Mouse (Mus musculus) midbrain, embryonic 10.5 days (tissue): ENCODE data around the gene Ifi35. TPM values are rescaled to one million over a fixed set of nuclear protein-coding genes. Genes with fewer than 3 reads are reported as not detected.
"Not testable (repeated sequence)": the region's sequence is repeated elsewhere in the genome, so short reads cannot be mapped to it uniquely, and the experiment has no call there.

Experiments
- DNase-seq: peaks from one replicate; pipeline ENCODE4 v3.0.0-alpha.2; 2017; ENCODE audit warnings: low spot score
- H3K27ac ChIP-seq: fragments of 300-500 bp; sonication (generic); replicated peaks from 2 replicates; pipeline ENCODE4 v1.5.1; 2016; ENCODE audit warnings: mild to moderate bottlenecking
- H3K27me3 ChIP-seq: fragments of 300-500 bp; sonication (generic); 2 replicates; pipeline ENCODE4 v1.6.1; 2016; ENCODE audit warnings: low read depth, mild to moderate bottlenecking; ENCODE audit not compliant: poor library complexity, severe bottlenecking
- H3K36me3 ChIP-seq: fragments of 300-500 bp; sonication (generic); 2 replicates; pipeline ENCODE4 v1.6.1; 2016; ENCODE audit warnings: mild to moderate bottlenecking, moderate library complexity
- H3K4me1 ChIP-seq: fragments of 300-500 bp; sonication (generic); 2 replicates; pipeline ENCODE4 v1.6.1; 2016
- H3K4me3 ChIP-seq: fragments of 300-500 bp; sonication (generic); 2 replicates; pipeline ENCODE4 v1.5.1; 2016; ENCODE audit warnings: mild to moderate bottlenecking, moderate library complexity
- H3K9me3 ChIP-seq: fragments of 300-500 bp; sonication (generic); replicated peaks from 2 replicates; pipeline ENCODE4 v1.6.1; 2016; ENCODE audit warnings: mild to moderate bottlenecking
- WGBS: fragments of 180-500 bp; shearing (Covaris S2); methylation state at CpG from one replicate; pipeline ENCODE4 v1.1.7; 2016; 5-methylcytosine and 5-hydroxymethylcytosine counted together
- polyA plus RNA-seq: library from polyadenylated mRNA; unstranded; fragments of >200 nt; fragmentation: Nextera tagmentation; extraction: Ambion mirVana; gene quantifications from 2 replicates; pipeline ENCODE4 v1.2.1, GENCODE M21; 2016

Gene Ifi35
- polyA plus RNA-seq, 1 experiment from 2014 or later = 4.0 TPM

GRCm38 (mm10) chr11:101476361-101476760 is 28.2 kb downstream of the Ifi35 start:
- peaks cover 56% of the 10 kb centered on the region for H3K4me1 ChIP-seq
- not testable (repeated sequence) for DNase-seq

GRCm38 (mm10) chr11:101477194-101477551 is 29.0 kb downstream of the Ifi35 start:
- Histone ChIP-seq H3K27me3 (no peaks in the 10 kb centered on the region), H3K4me1 (peaks cover 50% of the 10 kb centered on the region), H3K36me3 (0 out of 2 replicates have a peak, but pooled peaks cover 4% of the 10 kb centered on the region), H3K27ac (peak overlapping the region; percentile 89), H3K4me3 (peak overlapping the region; percentile 16; the same call in 1 of the 2 replicates), H3K9me3 (no peaks in the 10 kb centered on the region)
- 34% methylated on average over 4 of the region's 4 CpGs for WGBS
- DNase-seq = peak; percentile 42

More at GRCm38 (mm10) chr11:101476361-101476760, 28.2 kb downstream of the Ifi35 start:
- Histone ChIP-seq H3K36me3 (peaks cover 12% of the 10 kb centered on the region), H3K27ac (0 out of 2 replicates have a peak overlapping the region, but pooled peaks have one; percentile 89)
- not testable (repeated sequence) for H3K4me3 ChIP-seq, H3K27me3 ChIP-seq, H3K9me3 ChIP-seq
- WGBS = 88% methylated on average over 4 of the region's 4 CpGs

- Histone ChIP-seq H3K9me3 (no peaks in the 10 kb centered on the region), H3K4me3 (peak overlapping the region; percentile 16; the same call in 1 of the 2 replicates), H3K36me3 (no peaks in the 10 kb centered on the region), H3K27me3 (no peaks in the 10 kb centered on the region), H3K4me1 (peaks cover 46% of the 10 kb centered on the region), H3K27ac (peak overlapping the region; percentile 89)
- DNase-seq = peak; percentile 31
- 54% methylated on average over 10 of the region's 10 CpGs for WGBS
These were observed 29.5 kb downstream of the Ifi35 start for GRCm38 (mm10) chr11:101477552-101478211.

- WGBS = 5% methylated on average over 18 of the region's 18 CpGs
- H3K27me3 ChIP-seq = no peaks in the 10 kb centered on the region
- H3K36me3 ChIP-seq = no peaks in the 10 kb centered on the region
- H3K4me3 ChIP-seq = peak overlapping the region; percentile 46
- peak overlapping the region; percentile 89 for H3K27ac ChIP-seq
- peak; percentile 75 for DNase-seq
- no peaks in the 10 kb centered on the region for H3K9me3 ChIP-seq
- H3K4me1 ChIP-seq = peaks cover 57% of the 10 kb centered on the region
These were observed 31.0 kb downstream of the Ifi35 start for GRCm38 (mm10) chr11:101479171-101479635.

GRCm38 (mm10) chr11:101480912-101481311 is 32.7 kb downstream of the Ifi35 start:
- Histone ChIP-seq H3K27ac (peak overlapping the region; percentile 89), H3K27me3 (no peaks in the 10 kb centered on the region), H3K9me3 (no peaks in the 10 kb centered on the region), H3K4me3 (no peak overlapping the region), H3K36me3 (no peaks in the 10 kb centered on the region), H3K4me1 (peaks cover 61% of the 10 kb centered on the region)
- WGBS = 74% methylated on average over 6 of the region's 6 CpGs
- no peak for DNase-seq

GRCm38 (mm10) chr11:101483804-101484203 is 35.6 kb downstream of the Ifi35 start:
- peak overlapping the region; percentile 69 for H3K27ac ChIP-seq
- H3K36me3 ChIP-seq = peaks cover 26% of the 10 kb centered on the region
- no peaks in the 10 kb centered on the region for H3K9me3 ChIP-seq
- 57% methylated on average over 3 of the region's 3 CpGs for WGBS
- DNase-seq = no peak
- no peaks in the 10 kb centered on the region for H3K27me3 ChIP-seq
- H3K4me1 ChIP-seq = peaks cover 48% of the 10 kb centered on the region
- no peak overlapping the region for H3K4me3 ChIP-seq

GRCm38 (mm10) chr11:101484245-101484644 is 36.0 kb downstream of the Ifi35 start:
- Histone ChIP-seq H3K27ac (peak overlapping the region; percentile 69), H3K36me3 (peaks cover 30% of the 10 kb centered on the region), H3K9me3 (no peaks in the 10 kb centered on the region), H3K4me1 (peaks cover 44% of the 10 kb centered on the region), H3K27me3 (no peaks in the 10 kb centered on the region), H3K4me3 (no peak overlapping the region)
- DNase-seq = no peak
- WGBS = 77% methylated on average over 6 of the region's 6 CpGs

- peaks cover 38% of the 10 kb centered on the region for H3K4me1 ChIP-seq
These were observed 36.6 kb downstream of the Ifi35 start for GRCm38 (mm10) chr11:101484814-101485213.

GRCm38 (mm10) chr11:101485509-101486028 is 37.4 kb downstream of the Ifi35 start:
- WGBS = 48% methylated on average over 6 of the region's 6 CpGs
- no peak for DNase-seq
- peaks cover 44% of the 10 kb centered on the region for H3K36me3 ChIP-seq
- peaks cover 31% of the 10 kb centered on the region for H3K4me1 ChIP-seq
- no peaks in the 10 kb centered on the region for H3K27me3 ChIP-seq
- no peak overlapping the region for H3K4me3 ChIP-seq
- H3K27ac ChIP-seq = peak overlapping the region; percentile 79
- no peaks in the 10 kb centered on the region for H3K9me3 ChIP-seq

More at GRCm38 (mm10) chr11:101484814-101485213, 36.6 kb downstream of the Ifi35 start:
- no peaks in the 10 kb centered on the region for H3K9me3 ChIP-seq
- H3K27me3 ChIP-seq = no peaks in the 10 kb centered on the region
- DNase-seq = no peak
- H3K36me3 ChIP-seq = peaks cover 36% of the 10 kb centered on the region
- WGBS = 83% methylated on average over 7 of the region's 7 CpGs
- no peak overlapping the region for H3K4me3 ChIP-seq
- H3K27ac ChIP-seq = peak overlapping the region; percentile 79; the same call in 1 of the 2 replicates

GRCm38 (mm10) chr11:101486126-101486525 is 37.9 kb downstream of the Ifi35 start:
- Histone ChIP-seq H3K27ac (peak overlapping the region; percentile 79; the same call in 1 of the 2 replicates), H3K36me3 (peaks cover 48% of the 10 kb centered on the region), H3K4me1 (peaks cover 25% of the 10 kb centered on the region), H3K27me3 (no peaks in the 10 kb centered on the region), H3K9me3 (no peaks in the 10 kb centered on the region), H3K4me3 (no peak overlapping the region)
- DNase-seq = no peak
- 87% methylated on average over 6 of the region's 6 CpGs for WGBS

GRCm38 (mm10) chr11:101506269-101506780 is 58.1 kb downstream of the Ifi35 start:
- WGBS = 89% methylated on average over 5 of the region's 5 CpGs
- Histone ChIP-seq H3K27me3 (no peaks in the 10 kb centered on the region), H3K4me1 (no peaks in the 10 kb centered on the region), H3K9me3 (no peaks in the 10 kb centered on the region), H3K4me3 (no peak overlapping the region), H3K36me3 (peaks cover 99% of the 10 kb centered on the region), H3K27ac (no peak overlapping the region)
- DNase-seq = no peak

GRCm38 (mm10) chr11:101507090-101507489 is 58.9 kb downstream of the Ifi35 start:
- H3K27ac ChIP-seq = no peak overlapping the region
- H3K36me3 ChIP-seq = peaks cover 98% of the 10 kb centered on the region
- DNase-seq = no peak
- no peak overlapping the region for H3K4me3 ChIP-seq
- no peaks in the 10 kb centered on the region for H3K4me1 ChIP-seq
- 95% methylated on average over 7 of the region's 7 CpGs for WGBS
- no peaks in the 10 kb centered on the region for H3K27me3 ChIP-seq
- no peaks in the 10 kb centered on the region for H3K9me3 ChIP-seq
